Mouse (Mus musculus): ENCODE measurements around the gene 2700049A03Rik.

2700049A03Rik gene

GRCm38 (mm10) chr12:71148801-71149200, 12.2 kb downstream of the 2700049A03Rik start:
- CTCF ChIA-PET, result interaction anchor here in 3 of 4 experiments (0.6 to 1.8 kb wide), 6 partner anchors 9 to 76 kb away, joined by 3 to 8 read pairs (median 4); partner anchors contain the start of gene 2700049A03Rik (in 1 of the 3)
- POLR2A ChIA-PET, result interaction anchor here in 3 of 4 experiments (0.5 to 2.4 kb wide), 8 partner anchors 8 to 133 kb away, joined by 3 to 15 read pairs (median 4); partner anchors contain the start of genes 2700049A03Rik (in 3 of the 3), Timm9 (in 3 of the 3) and Arid4a (in 1 of the 3)

- ChIA-PET POLR2A (interaction anchor here in 3 of 4 experiments (0.6 to 2.4 kb wide), 5 partner anchors 8 to 39 kb away, joined by 3 to 15 read pairs (median 7); partner anchors contain the start of genes 2700049A03Rik (in 3 of the 3) and Timm9 (in 3 of the 3)), CTCF (interaction anchor here in 3 of 4 experiments (0.6 to 1.8 kb wide), 3 partner anchors 10 to 76 kb away, joined by 3 to 5 read pairs (median 4); no protein-coding TSS in a partner anchor)
Measured at GRCm38 (mm10) chr12:71149456-71149855, 12.8 kb downstream of the 2700049A03Rik start.

GRCm38 (mm10) chr12:71150167-71150566, 13.5 kb downstream of the 2700049A03Rik start:
- CTCF ChIA-PET, result interaction anchor here in 2 of 4 experiments (1.2 to 1.8 kb wide), 3 partner anchors 10 to 77 kb away, joined by 3 to 4 read pairs (median 4); no protein-coding TSS in a partner anchor
- POLR2A ChIA-PET, result interaction anchor here in 1 of 4 experiments (1.0 to 1.8 kb wide), 5 partner anchors 9 to 22 kb away, joined by 3 to 8 read pairs (median 4); no protein-coding TSS in a partner anchor

GRCm38 (mm10) chr12:71154979-71155378, 18.3 kb downstream of the 2700049A03Rik start:
- CTCF ChIA-PET, result interaction anchor here in 1 of 4 experiments (0.6 kb wide), 1 partner anchor 16 kb away, joined by 5 read pairs; no protein-coding TSS in a partner anchor
- POLR2A ChIA-PET, result interaction anchor here in 2 of 4 experiments (0.7 to 1.5 kb wide), 2 partner anchors 12 to 1573 kb away, joined by 3 to 5 read pairs; no protein-coding TSS in a partner anchor

- POLR2A ChIA-PET, result interaction anchor here in 3 of 4 experiments (0.6 to 1.7 kb wide), 9 partner anchors 10 to 754 kb away, joined by 3 to 5 read pairs (median 3); partner anchors contain the start of genes 2700049A03Rik (in 1 of the 3), Arid4a (in 1 of the 3) and Timm9 (in 1 of the 3)
- CTCF ChIA-PET, result interaction anchor here in 3 of 4 experiments (0.6 to 1.5 kb wide), 8 partner anchors 10 to 152 kb away, joined by 3 to 6 read pairs (median 3); partner anchors contain the start of gene 2700049A03Rik (in 1 of the 3)
Measured at GRCm38 (mm10) chr12:71157974-71158373, 21.3 kb downstream of the 2700049A03Rik start.

GRCm38 (mm10) chr12:71164410-71164809, 27.8 kb downstream of the 2700049A03Rik start:
- CTCF ChIA-PET, result interaction anchor here in 1 of 4 experiments (0.8 kb wide), 1 partner anchor 91 kb away, joined by 3 read pairs; no protein-coding TSS in a partner anchor
- POLR2A ChIA-PET, result no interaction called here

GRCm38 (mm10) chr12:71169911-71170310, 33.3 kb downstream of the 2700049A03Rik start:
- ChIA-PET CTCF (no interaction called here), POLR2A (interaction anchor here in 2 of 4 experiments (0.7 to 1.9 kb wide), 5 partner anchors 12 to 195 kb away, joined by 3 to 9 read pairs (median 3); partner anchors contain the start of gene Psma3 (in 1 of the 2))

- CTCF ChIA-PET, result interaction anchor here in 2 of 4 experiments (0.8 to 1.0 kb wide), 3 partner anchors 9 to 131 kb away, joined by 3 to 4 read pairs (median 3); no protein-coding TSS in a partner anchor
- POLR2A ChIA-PET, result interaction anchor here (0.6 to 1.4 kb wide), 12 partner anchors 10 to 210 kb away, joined by 3 to 8 read pairs (median 3); partner anchors contain the start of genes 2700049A03Rik (in 1 of the 4), Psma3 (in 1 of the 4) and Timm9 (in 1 of the 4)
Measured at GRCm38 (mm10) chr12:71183736-71184135, 47.1 kb downstream of the 2700049A03Rik start.

- CTCF ChIA-PET, result interaction anchor here (0.6 to 1.0 kb wide), 11 partner anchors 9 to 1642 kb away, joined by 3 to 9 read pairs (median 3); no protein-coding TSS in a partner anchor
Measured at GRCm38 (mm10) chr12:71184396-71184795, 47.7 kb downstream of the 2700049A03Rik start.

GRCm38 (mm10) chr12:71192705-71193104, 56.1 kb downstream of the 2700049A03Rik start:
- POLR2A ChIA-PET, result interaction anchor here in 1 of 4 experiments (0.6 to 1.3 kb wide), 4 partner anchors 8 to 489 kb away, joined by 3 to 5 read pairs (median 3); no protein-coding TSS in a partner anchor
- CTCF ChIA-PET, result no interaction called here

More at GRCm38 (mm10) chr12:71184396-71184795, 47.7 kb downstream of the 2700049A03Rik start:
- POLR2A ChIA-PET, result interaction anchor here in 3 of 4 experiments (0.6 to 1.4 kb wide), 10 partner anchors 9 to 1223 kb away, joined by 3 to 8 read pairs (median 4); partner anchors contain the start of genes 2700049A03Rik (in 1 of the 3), Psma3 (in 1 of the 3) and Timm9 (in 1 of the 3)

GRCm38 (mm10) chr12:71197671-71198070, 61.0 kb downstream of the 2700049A03Rik start:
- POLR2A ChIA-PET, result no interaction called here
- CTCF ChIA-PET, result no interaction called here

- CTCF ChIA-PET, result interaction anchor here in 2 of 4 experiments (0.6 to 1.3 kb wide), 2 partner anchors 65 to 1036 kb away, joined by 4 read pairs; partner anchors contain the start of genes 2700049A03Rik (in 1 of the 2) and Timm9 (in 1 of the 2)
- POLR2A ChIA-PET, result interaction anchor here in 2 of 4 experiments (0.5 to 1.6 kb wide), 7 partner anchors 13 to 901 kb away, joined by 3 to 6 read pairs (median 3); partner anchors contain the start of gene Arid4a (in 1 of the 2)
Measured at GRCm38 (mm10) chr12:71201753-71202152, 65.1 kb downstream of the 2700049A03Rik start.

GRCm38 (mm10) chr12:71204303-71204702, 67.7 kb downstream of the 2700049A03Rik start:
- CTCF ChIA-PET, result interaction anchor here in 2 of 4 experiments (0.6 to 1.7 kb wide), 3 partner anchors 77 to 373 kb away, joined by 3 to 4 read pairs (median 3); no protein-coding TSS in a partner anchor
- POLR2A ChIA-PET, result interaction anchor here in 2 of 4 experiments (1.2 to 1.6 kb wide), 2 partner anchors 11 to 188 kb away, joined by 3 to 6 read pairs; partner anchors contain the start of gene Arid4a (in 1 of the 2)

GRCm38 (mm10) chr12:71217191-71217590, 80.5 kb downstream of the 2700049A03Rik start:
- CTCF ChIA-PET, result no interaction called here
- POLR2A ChIA-PET, result no interaction called here

- ChIA-PET POLR2A (interaction anchor here in 1 of 4 experiments (0.7 kb wide), 1 partner anchor 100 kb away, joined by 3 read pairs; no protein-coding TSS in a partner anchor), CTCF (interaction anchor here in 2 of 4 experiments (0.6 to 0.9 kb wide), 2 partner anchors 14 to 107 kb away, joined by 3 to 5 read pairs; partner anchors contain the start of gene Tomm20l (in 1 of the 2))
Measured at GRCm38 (mm10) chr12:71217866-71218522, 81.3 kb downstream of the 2700049A03Rik start.

GRCm38 (mm10) chr12:71222761-71223160, 86.1 kb downstream of the 2700049A03Rik start:
- POLR2A ChIA-PET, result interaction anchor here in 1 of 4 experiments (0.6 kb wide), 1 partner anchor 236 kb away, joined by 3 read pairs; no protein-coding TSS in a partner anchor

GRCm38 (mm10) chr12:71227769-71228168, 91.1 kb downstream of the 2700049A03Rik start:
- POLR2A ChIA-PET, result interaction anchor here in 2 of 4 experiments (0.6 to 1.2 kb wide), 2 partner anchors 35 to 791 kb away, joined by 3 to 8 read pairs; no protein-coding TSS in a partner anchor
- CTCF ChIA-PET, result interaction anchor here in 2 of 4 experiments (0.7 to 0.8 kb wide), 2 partner anchors 62 to 254 kb away, joined by 4 to 5 read pairs; partner anchors contain the start of gene Psma3 (in 1 of the 2)

More at GRCm38 (mm10) chr12:71222761-71223160, 86.1 kb downstream of the 2700049A03Rik start:
- CTCF ChIA-PET, result interaction anchor here in 3 of 4 experiments (0.6 to 1.4 kb wide), 7 partner anchors 11 to 772 kb away, joined by 3 to 5 read pairs (median 3); no protein-coding TSS in a partner anchor
